ENCODE assay signal across 8 mouse cellular contexts in genomic region chr9:56889817-56890216, GRCm38 (mm10). TPM values are rescaled to one million over a fixed set of nuclear protein-coding genes. Genes with fewer than 3 reads are reported as not detected.
DNase-seq lines count a peak whose midpoint lies in the region; ATAC-seq lines count a peak whose summit lies in the region.

No protein-coding gene starts in this region.

- WGBS in intestine, embryonic 14.5 days: 15% methylated on average over 14 of the region's 14 CpGs

- DNase-seq in CD4-positive, CD25-positive, alpha-beta regulatory T cell, adult 2 months (ENCODE audit: low read depth, low spot score): peak; percentile 88
- DNase-seq in cerebellum, postnatal 10 days: peak; percentile 92 to 97
- peak; percentile 55 to 62 for DNase-seq in frontal cortex, postnatal 25 days (ENCODE audit: low spot score in 2 of 2)
- peak; percentile 78 for DNase-seq in intestine, embryonic 14.5 days (ENCODE audit: low spot score)
- peak; percentile 40 to 72 for DNase-seq in left cerebral cortex, adult 8-10 months (ENCODE audit: low spot score in 2 of 2)
- peak; percentile 71 for DNase-seq in right cerebral cortex, postnatal 25 days

- H3K36me3 ChIP-seq in intestine, embryonic 14.5 days (ENCODE audit: control insufficient read depth, insufficient read depth, low read length): peaks cover 63% of the 10 kb centered on the region

- no peak for ATAC-seq in CD4-positive, CD25-positive, alpha-beta regulatory T cell, adult 4 months
- ATAC-seq in intestine, embryonic 14.5 days (replicated peaks; ENCODE audit: low FRiP score, low TSS enrichment, low read depth): peak; percentile 40; the same call in 1 of the 2 replicates
- peak; percentile 67 for ATAC-seq in megakaryocyte, adult 5-6 weeks (ENCODE audit: poor library complexity, severe bottlenecking)

- H3K27me3 ChIP-seq in intestine, embryonic 14.5 days (replicated peaks; ENCODE audit: control insufficient read depth, insufficient read depth, low read length): no peaks in the 10 kb centered on the region

- H3K9me3 ChIP-seq in intestine, embryonic 14.5 days (ENCODE audit: control insufficient read depth, low read length): no peaks in the 10 kb centered on the region

- no peaks in the 10 kb centered on the region for H3K4me1 ChIP-seq in intestine, embryonic 14.5 days (replicated peaks; ENCODE audit: control insufficient read depth, insufficient read depth, low read length)

- H3K4me2 ChIP-seq in intestine, embryonic 14.5 days (ENCODE audit: low read length): peak overlapping the region; percentile 30; the same call in 1 of the 2 replicates

- H3K9ac ChIP-seq in intestine, embryonic 14.5 days (ENCODE audit: low read length): no peak overlapping the region

- no peak overlapping the region for H3K4me3 ChIP-seq in intestine, embryonic 14.5 days (ENCODE audit: low read depth, low read length)

- H3K27ac ChIP-seq in intestine, embryonic 14.5 days (ENCODE audit: low read depth): no peak overlapping the region

RNA-seq across cellular contexts. Expression of gene Cspg4, which starts 25.0 kb away (rescaled TPM):
- polyA plus RNA-seq in CD4-positive, CD25-positive, alpha-beta regulatory T cell, adult 4 months (2017; shearing (Covaris generic)): not detected
- polyA plus RNA-seq in intestine, embryonic 14.5 days (2014; fragmentation: Nextera tagmentation; extraction: Ambion mirVana): 17.6 and 21.0 TPM in 2 replicates
- total RNA-seq in left cerebral cortex, adult 8-10 months (2022): 10 to 100 TPM; 14.2 to 17.9 (median 15.9) TPM
- total RNA-seq in megakaryocyte, adult 5-6 weeks (2015): not detected in 2 replicates
- total RNA-seq in megakaryocyte, adult 5-6 weeks (2017): not detected in 2 replicates

RNA-seq across cellular contexts. Expression of gene Odf3l1, which starts 25.3 kb away (rescaled TPM):
- polyA plus RNA-seq in CD4-positive, CD25-positive, alpha-beta regulatory T cell, adult 4 months (2017; shearing (Covaris generic)): not detected
- polyA plus RNA-seq in intestine, embryonic 14.5 days (2014; fragmentation: Nextera tagmentation; extraction: Ambion mirVana): 1.6 and 1.8 TPM in 2 replicates
- under 1 TPM in 2 of 4 experiments, not detected in 2; 0.30 to 0.37 TPM for total RNA-seq in left cerebral cortex, adult 8-10 months (2022)
- total RNA-seq in megakaryocyte, adult 5-6 weeks (2015): not detected in 2 replicates
- total RNA-seq in megakaryocyte, adult 5-6 weeks (2017): not detected in 2 replicates

RNA-seq across cellular contexts. Expression of gene Snx33, which starts 38.4 kb away (rescaled TPM):
- polyA plus RNA-seq in CD4-positive, CD25-positive, alpha-beta regulatory T cell, adult 4 months (2017; shearing (Covaris generic)): 1 to 10 TPM; 3.6 to 4.9 TPM
- 5.1 and 5.8 TPM in 2 replicates for polyA plus RNA-seq in intestine, embryonic 14.5 days (2014; fragmentation: Nextera tagmentation; extraction: Ambion mirVana)
- 10 to 100 TPM in 1 of 4 experiments, 1 to 10 TPM in 3; 7.9 to 10.5 (median 8.9) TPM for total RNA-seq in left cerebral cortex, adult 8-10 months (2022)
- 3.6 and 4.0 TPM in 2 replicates for total RNA-seq in megakaryocyte, adult 5-6 weeks (2015)
- 2.2 and 3.1 TPM in 2 replicates for total RNA-seq in megakaryocyte, adult 5-6 weeks (2017)

RNA-seq across cellular contexts. Expression of gene Imp3, which starts 47.5 kb away (rescaled TPM):
- polyA plus RNA-seq in CD4-positive, CD25-positive, alpha-beta regulatory T cell, adult 4 months (2017; shearing (Covaris generic)): 10 to 100 TPM; 42.6 to 57.1 TPM
- polyA plus RNA-seq in intestine, embryonic 14.5 days (2014; fragmentation: Nextera tagmentation; extraction: Ambion mirVana): 79.9 and 82.5 TPM in 2 replicates
- total RNA-seq in left cerebral cortex, adult 8-10 months (2022): 10 to 100 TPM; 50.3 to 56.8 (median 51.5) TPM
- total RNA-seq in megakaryocyte, adult 5-6 weeks (2015): 71.0 and 83.9 TPM in 2 replicates
- 34.2 and 54.6 TPM in 2 replicates for total RNA-seq in megakaryocyte, adult 5-6 weeks (2017)

Comparison
In these comparisons a context has a peak if more than half of its experiments do, and no peak if none do; other contexts are left out.
1. RNA of gene Cspg4, which starts 25.0 kb away (total RNA-seq): 14.2 to 17.9 TPM in left cerebral cortex, adult 8-10 months; not detected in megakaryocyte, adult 5-6 weeks; every median in the first group is over 10 times any median in the second.
2. Peak in every context shown above with its lines, with median percentiles within 50 percentile points of each other: DNase-seq.